Mouse (Mus musculus) spleen, postnatal 14 days (tissue): ENCODE measurements around the gene Ikzf3.

ENCODE experiments used
- DNase-seq, 2 experiments: peaks; one replicate each; pipeline ENCODE4 v3.0.0; 2021 to 2022; ENCODE audit warnings: low spot score in 2 of 2

The Ikzf3 gene

DNA sequence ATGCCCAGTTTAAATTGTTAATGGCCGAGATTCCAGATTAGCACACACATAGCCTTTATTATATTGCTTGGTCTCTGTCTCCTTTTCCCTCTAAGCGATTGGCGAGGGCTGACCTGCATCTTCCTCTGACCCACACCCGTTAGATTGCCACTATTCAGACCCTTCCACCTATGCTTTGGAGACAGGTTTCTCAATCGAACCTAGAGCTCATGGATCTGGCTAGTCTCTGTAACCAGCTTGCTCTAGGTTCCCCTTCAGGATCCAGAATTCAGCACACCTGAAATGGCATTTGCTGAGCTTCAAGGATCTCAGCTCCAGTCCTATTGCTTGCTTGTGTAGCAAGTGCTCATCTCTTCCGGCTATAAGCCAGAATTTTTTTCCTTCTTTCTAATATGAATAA is 23.6 kb upstream of the Ikzf3 start:
- no peak for DNase-seq

DNA sequence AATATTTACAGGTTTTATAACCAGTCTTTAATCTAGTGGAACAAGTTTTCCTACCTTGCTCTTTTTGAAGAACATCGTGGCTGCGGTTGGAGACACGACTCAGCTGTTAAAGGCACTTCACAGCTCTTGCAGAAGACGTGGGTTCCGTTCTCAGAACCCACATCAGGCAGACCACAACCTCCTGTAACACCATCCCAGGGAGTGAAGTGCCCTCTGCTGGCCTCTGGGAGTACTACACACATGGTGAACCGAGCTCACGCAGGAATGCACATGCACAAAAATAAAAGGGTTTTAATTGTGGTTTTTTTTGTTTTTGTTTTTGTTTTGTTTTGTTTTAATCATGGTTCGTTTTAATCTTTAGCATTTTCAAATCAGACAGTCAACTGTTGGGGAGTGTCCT is 22.5 kb upstream of the Ikzf3 start:
- no peak for DNase-seq

DNA sequence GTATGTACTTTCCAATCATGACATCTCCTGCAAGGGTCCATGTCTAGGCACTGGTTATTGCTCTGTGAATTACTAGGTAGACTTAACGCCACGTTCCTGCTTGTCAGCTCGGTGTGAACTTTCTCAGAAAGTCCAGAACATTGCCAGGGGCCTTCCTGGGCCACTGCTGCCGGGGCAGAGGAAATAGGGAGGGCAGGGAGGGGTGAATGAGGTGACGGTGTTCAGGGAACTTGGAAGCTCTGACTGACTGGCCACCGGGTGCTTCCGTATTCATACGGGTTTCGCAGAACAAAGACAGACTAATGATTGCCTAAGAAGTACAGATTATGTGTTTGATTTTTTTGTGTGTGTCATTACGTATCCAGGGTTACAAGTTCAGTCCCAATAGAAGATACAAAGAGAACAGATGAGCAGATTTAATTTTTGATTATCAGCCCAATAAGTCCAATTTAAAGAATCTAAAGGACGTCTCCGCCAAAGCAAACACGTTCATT is 18.1 kb upstream of the Ikzf3 start:
- no peak for DNase-seq

DNA sequence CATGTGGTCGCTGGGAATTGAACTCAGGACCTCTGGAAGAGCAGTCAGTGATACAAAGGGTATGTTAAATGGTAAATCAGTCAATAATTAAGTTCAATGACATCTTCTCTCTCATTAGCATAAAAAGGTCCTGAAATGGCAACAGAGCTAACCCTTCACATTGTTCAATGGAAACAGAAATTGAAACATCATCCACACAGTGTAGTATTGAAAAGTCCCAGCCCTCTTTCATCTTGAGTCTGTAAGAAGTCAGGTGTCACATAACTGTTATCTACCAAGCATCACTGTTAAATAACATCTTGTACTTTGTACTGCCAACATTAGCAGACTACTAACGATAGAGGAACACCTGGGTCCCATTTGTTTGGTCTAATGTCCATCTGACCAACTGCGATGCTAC is 17.2 kb upstream of the Ikzf3 start:
- no peak for DNase-seq

DNA sequence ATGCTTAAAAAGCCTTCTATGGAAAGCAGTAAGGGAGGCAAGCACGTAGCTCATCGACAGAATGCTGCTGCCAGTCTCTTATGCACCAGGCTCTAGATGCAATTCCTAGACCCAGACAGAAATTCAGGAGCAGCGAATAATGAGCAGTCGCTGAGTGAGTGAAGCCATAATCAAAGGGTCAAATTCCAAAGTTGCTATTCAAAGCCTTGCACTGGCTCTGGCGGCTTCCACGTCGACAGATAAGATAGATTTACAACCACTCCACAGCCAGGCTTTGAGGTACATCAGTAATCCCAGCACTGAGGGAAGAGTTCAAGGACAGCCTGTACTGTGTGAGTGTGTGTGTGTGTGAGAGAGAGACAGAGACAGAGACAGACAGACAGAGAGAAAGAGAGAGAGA is 15.1 kb upstream of the Ikzf3 start:
- DNase-seq, result no peak

DNA sequence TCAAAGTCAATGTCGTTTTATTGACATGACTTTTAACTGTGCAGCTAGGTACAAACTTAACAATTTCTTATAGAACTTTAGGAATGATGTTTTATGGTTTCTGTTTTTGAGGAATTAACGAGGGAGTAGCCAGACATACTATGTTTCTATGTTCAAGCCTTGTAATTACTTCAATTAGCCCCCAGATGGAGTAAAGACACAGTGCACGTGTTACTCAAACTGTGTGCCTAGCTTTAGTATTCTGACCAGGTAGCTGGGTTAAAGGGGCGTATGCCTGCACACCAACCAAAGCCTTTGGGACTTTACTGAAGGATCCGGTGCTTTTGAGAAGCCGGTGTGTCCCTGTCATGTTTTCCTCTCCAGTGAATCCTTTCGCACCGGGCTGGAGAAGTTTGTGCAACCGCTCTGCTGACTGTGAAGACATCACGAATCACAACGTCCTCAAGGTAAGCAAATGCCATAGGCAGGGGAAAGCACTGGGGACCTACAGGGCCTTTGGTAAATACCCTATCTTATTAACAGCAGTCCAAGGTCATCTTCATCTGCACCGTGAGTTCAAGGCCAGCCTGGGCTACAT is 9.4 kb upstream of the Ikzf3 start:
- DNase-seq, result no peak

DNA sequence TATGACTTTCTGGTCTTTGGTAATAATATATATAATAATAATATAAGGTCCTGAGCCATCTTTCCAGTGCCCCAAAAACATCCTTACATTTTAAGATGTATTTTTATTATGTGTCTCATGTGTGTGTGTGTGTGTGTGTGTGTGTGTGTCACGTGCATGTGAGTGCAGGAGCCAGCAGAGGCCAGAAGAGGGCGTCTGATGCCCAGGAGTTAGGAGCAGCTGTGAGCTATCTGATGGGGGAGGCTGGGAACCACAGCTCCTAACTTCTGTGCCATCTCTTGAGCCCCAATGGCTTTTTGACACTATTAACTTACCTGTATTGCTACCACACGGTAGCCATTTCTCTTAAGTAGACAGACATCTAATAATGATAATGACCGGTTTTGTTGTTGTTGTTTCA is 8.1 kb upstream of the Ikzf3 start:
- DNase-seq, result no peak

DNA sequence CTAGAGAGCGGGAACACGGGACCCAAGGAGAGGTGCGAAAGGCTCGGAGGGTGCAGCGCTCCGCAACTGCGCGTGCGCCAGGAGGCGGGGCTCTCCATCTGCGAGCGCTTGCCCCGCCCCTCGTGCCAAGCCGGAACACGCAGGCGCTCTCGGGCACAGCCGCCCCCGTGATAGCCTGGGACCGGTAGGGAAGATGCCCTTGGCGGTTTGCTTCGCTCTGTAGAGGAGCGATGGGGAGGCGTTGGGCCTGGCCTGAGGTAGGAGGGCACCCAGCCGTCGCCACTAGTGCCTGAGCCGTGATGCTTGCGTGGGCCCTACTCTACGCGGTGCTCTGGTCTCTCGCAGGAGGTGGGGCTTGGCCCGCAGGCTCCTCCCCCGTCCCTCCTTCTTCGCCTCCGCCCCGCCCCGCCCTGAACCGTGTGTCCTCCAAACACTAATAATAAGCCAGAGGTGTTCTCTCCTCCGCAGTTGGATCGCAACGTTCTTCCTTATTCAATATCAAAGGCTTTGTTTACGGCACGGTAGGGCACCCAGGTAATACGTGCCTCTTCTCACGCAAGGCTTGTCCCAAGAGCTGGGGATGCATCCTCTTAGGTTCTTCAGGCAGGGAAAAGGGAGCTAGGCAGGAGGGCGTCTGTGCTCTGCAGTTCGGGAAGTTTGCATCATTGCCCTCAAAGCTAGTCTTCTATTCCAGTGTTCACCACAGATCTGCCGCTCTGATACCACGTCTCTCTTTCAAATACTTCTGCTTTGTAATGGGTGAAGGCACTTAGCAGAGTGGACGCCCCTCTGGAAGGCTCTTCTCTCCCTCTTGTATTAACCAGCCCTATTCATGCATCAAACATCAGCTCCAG is 5.4 kb upstream of the Ikzf3 start, which contains the start of gene Zpbp2:
Gene Zpbp2, plus strand, starts transcription at position 123 of the 854 bp plus-strand sequence.
- DNase-seq, result peak; percentile 89 to 90

DNA sequence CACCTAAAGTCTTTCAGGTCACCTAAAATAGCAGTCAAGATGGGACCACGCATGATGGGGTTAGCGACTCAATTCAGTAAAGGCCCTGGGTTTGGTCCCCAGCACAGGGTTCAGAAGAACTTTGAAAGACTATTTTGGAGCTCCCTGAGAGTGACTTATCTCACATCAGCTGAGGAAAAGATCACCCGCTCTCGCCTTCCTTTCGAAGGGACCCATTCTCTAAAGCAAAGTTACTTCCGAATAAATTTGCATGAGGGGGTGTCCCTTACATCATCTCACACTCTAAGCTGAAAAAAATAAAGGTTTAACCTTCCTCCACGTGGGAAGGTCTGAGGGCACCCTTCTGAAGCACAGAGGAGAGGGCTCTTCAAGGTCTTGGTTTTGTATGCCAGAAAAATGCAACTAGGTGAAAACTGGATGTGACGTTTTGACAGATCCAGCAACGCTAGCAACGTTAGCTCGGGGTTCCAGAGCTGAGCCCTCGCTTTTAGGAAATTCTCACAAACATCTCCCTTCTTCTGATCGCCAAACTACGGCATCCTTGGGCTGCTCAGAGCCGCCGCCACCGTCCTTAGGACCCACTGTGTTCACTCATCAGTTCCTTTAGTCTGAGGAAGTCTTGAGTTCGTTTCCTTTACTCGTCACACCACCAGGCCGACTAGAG is 4.6 kb upstream of the Ikzf3 start:
- no peak for DNase-seq

DNA sequence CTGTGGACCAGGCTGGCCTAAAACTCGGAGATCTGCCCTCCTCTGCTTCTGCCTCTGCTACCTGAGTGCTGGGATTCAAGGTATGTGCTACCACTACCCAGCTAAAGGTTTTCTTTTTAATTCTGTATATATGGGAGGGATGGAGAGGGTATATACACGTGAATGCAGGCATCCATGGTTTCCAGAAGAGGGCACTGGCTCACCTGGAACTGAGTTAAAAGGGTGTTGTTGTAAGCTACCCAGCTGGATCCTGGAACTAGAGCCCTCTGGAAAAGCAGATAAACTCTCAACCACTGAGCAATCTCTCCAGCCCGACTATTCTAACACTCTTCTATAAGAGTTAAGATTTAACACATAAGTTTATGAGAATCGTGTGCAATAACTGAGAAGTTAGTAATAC is 3.5 kb upstream of the Ikzf3 start:
- no peak for DNase-seq

DNA sequence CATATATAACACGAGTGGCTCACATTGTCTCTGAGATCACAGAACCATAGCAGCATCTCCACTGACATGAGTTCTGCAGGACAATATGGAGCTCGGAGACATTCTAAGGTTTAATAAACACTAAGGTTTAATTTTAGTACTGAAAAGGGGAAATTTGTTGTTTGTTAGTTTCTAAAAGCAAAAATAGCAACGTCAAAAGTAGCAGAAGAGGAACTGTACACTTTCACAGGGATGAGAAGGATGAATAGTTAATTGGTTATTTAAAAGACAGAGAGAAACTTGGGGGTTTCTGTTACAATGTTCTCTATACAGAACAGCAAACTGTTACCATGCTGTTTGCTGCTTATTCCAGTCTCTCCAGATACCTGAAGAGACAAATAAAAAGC is 1.5 kb upstream of the Ikzf3 start:
- DNase-seq, result no peak

DNA sequence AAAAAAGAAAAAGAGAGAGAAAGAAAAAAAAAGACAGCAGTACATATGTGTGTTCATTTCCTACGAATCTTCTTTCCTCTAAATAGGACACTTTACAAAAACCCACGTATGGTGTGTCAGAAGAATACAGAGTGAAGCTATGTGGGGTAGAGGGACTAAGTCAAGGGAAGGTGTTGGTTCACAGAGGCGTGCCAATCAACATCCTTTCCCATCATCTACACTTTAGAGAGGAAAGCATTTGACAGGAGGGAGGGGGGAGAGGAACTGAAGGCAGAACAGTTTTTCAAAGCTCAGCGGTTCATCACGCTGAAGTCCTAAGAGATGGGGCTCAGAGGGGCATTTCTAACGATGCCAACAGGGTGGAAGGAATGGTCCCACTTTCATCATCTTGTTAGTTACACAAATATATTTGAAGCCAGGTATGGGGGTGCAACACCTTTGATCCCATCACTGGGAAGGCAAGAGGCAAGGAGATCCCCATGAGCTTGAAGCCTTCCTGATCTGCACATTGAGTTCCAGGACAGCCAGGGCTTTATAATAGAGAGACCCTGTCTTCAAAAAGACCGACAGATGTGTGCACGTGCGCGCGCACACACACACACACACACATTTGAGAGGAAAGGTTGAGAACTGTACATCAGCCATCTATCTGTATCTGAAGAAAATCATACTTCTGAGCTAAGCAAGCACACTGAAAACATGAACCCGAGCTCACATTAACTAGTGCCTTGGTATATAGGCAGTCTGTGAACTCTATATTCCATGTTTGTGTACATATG is 887 bp upstream of the Ikzf3 start:
- DNase-seq, result no peak

DNA sequence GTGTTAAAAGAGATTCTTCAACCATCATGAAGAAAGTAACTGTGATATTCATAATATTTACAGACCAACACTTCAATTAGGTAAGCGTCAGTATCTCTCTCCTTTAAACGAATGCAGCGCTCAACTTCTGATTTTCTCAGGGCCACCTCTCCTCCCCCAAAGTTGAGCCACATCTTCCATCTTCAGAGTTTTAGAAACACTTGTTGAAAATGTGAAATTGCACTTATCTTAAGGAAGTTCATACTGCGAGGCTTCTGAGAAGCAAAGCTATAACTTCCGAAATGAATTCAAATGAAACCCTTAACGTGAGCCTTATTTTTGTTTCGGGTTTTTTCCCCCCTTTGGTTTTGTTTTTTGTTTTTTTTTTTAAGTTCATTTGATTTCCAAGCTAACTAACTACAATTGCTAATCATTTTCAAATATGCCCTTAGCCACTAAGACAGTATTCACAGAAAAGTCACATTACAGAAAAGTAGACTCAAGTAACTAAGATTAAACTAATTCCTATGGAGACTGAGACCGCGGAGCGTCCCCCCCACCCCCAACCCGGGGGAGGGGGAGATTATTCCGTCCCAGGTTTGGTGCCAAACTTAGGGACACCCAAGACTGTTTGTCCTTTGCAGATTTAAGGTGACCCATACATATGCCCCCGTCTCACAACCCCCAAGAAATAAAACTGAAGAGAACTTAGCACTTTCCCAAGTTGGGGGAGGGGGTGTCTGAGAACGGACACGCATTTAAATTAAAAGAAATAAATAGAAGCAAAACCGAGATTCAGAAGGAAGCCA is 747 bp downstream of the Ikzf3 start:
- no peak for DNase-seq

DNA sequence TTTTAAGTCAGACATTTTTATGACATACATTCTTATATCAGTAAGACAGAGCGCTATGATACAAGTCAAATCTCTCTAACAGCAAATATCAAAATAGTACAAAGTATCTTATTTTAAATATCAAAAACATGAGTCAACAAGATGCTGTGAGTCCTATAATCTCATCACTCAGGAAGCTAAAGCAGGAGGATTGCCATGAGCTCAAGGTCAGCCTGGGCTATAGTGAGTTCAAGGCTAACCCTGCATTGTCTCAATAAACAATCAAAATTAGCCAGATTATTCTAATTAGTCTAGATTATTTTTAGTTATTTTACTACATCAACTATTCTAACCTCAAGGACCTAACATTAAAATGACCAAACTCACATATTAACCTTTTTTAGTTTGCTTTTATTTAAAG is 2.4 kb downstream of the Ikzf3 start:
- no peak for DNase-seq

DNA sequence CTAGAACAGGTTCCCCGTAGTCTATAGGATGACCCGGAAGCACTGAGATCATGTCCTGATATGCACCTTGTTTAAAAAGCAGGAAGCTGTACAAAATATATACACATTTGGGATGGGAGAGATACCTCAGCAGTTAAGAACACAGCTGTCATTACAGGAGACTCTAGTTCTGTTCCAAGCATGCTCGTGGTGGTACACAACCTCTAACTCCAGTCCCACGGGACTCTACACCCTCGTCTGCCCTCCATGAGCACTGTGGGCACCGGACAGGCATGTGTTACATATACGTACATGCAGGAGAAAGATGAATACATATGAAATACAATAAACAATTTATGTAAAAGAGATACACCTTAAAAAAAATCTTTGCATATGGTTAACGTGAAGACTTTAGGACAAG is 3.3 kb downstream of the Ikzf3 start:
- no peak for DNase-seq

DNA sequence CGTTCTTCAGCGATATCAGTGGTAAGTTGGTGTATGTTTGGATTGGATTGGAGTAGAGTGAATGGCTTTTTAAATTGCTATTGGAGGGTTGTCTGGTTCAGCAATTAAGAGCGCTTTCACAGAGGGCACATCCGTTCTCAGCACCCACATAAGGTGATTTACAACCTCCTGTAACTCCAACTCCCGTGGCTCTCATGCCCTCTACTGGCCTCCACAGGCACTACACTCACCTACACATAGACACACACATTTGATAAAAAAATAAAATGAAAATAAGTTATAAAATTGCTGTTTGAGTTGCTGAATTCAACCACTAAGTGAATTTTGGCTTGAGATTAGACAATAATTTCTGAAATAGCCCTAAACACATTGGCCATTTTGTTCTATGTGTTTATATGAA is 5.5 kb downstream of the Ikzf3 start:
- DNase-seq, result no peak

DNA sequence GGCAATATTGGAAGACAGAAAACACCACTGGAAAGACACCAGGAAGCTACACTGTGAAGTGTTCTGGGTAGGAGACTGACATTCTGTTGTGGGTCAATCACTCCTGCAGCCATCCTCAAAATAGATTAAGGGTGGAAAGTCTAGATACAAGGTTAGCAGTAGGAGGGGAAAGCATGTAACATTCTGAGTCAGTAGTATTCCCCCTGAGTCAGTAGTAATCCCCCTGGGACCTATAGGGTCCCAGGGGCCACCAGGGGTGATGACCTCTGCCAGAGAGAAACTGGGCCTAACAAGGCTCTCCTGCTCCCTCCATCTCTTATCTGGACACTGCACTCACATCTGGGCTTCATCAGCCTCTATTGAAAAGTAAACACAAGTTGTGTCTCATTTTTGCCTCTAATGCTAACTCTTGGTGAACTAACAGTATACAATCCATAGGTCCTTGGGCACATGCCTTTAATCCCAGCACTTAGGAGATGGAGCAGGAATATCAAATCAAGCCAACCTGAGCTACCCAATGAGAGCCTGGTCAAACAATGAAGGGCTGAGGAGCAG is 8.3 kb downstream of the Ikzf3 start:
- no peak for DNase-seq

DNA sequence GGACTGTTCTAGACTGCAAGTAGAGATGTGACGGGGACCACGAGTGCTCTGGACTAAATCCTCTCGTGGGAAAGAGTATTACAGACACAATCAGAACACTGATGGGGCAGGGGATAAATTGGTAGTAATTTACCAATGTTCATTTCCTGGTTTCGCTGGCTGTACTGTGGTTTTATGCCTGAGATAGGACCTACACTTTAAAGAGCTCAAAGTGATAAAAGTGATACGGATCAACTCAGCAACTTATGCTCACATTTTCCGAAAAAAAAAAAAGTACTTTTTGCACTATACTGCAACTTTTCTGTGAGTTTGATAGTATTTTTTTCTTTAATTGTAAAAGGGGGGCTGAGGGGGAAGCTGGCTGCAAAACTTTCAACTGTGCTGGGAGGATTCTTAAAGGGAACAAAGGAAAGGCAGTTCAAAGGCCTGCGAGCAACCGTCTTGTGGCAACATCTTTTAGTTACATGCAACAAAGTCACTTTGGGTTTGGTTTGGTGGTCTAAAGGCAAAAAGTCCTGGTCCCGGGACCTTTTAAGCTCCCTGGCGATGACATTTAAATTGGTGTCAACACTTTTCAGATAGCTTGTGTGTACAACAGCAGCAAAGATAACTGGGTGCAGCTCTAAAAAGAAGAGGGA is 18.9 kb downstream of the Ikzf3 start:
- DNase-seq, result no peak

DNA sequence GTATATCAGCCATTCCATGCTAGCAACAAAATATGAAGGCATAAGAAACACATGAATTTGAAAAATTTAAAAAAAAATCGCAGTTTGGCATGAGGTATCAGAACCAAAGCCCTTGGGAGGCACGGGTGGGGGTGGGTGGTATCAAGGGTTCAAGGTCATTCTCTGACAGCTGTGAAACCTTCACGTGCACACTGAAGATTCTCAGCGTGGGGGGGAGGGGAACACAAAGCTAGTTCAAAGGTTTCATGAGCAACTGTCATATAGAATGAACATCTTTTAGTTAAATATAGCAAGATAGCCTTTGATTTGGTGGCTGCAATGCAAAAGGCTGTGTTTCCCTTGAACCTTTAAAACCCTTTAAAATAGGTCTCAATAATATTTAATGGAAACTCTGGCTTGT is 20.7 kb downstream of the Ikzf3 start:
- no peak for DNase-seq

DNA sequence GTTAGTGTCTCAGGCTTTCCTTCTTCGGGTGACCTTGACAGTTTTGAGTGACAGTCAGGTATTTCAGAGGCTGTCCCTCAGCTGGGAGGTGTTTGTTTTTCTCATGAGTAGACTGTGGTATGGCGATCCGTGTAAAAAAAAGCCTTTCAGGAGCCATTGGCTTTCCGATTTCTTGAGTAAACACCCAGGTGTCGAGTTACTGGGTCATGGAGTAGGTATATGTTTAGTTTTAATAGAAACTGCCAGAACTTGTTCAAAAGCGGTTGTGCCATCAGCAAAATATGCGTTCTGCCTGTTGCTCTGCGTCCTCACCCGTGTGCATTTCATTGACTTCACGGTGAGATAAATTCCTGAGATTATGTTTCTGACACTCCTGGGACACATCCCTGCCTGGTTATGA is 25.4 kb downstream of the Ikzf3 start:
- DNase-seq, result no peak
